Mouse (Mus musculus): ENCODE measurements around the gene 6030408B16Rik.

DNA sequence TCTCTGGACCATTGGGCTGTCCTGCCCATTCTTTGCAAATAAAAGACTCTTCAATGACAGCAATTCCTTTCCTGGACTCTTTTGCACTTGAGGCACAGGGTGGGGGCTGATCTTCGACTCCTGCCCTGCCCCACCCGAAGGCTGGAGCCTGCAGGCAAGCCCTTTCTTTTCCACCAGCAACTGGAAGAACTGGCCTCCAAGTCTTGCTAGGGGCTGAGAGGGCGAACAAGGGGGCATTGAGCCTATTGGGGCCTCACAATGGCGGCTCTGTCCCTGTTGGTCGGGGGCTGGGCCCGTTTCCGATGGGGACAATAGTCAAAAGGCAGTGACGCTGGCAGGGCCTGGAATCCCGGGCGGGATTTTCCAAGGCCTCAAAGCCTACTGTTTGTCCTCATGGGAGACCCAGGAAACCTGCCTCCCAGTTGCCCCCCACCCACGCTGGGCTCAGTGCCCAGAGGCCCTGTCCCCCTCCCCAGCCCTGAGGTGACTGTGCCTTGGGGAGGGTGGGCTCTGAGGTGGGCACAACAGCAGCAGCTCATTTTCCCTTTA lies 15.6 kb upstream of the 6030408B16Rik start:
- no peak for TF ChIP-seq CHD2 (IDR thresholded peaks at IDR 0.05; ENCODE audit: low read depth, low read length)
- no peak for TF ChIP-seq ZC3H11A (IDR thresholded peaks at IDR 0.05; ENCODE audit: borderline replicate concordance, low read depth, low read length)
- no peak for TF ChIP-seq MAFK (IDR thresholded peaks at IDR 0.05; ENCODE audit: insufficient read depth, low read depth, low read length)
- TF ChIP-seq HCFC1 (IDR thresholded peaks at IDR 0.05; ENCODE audit: borderline replicate concordance, insufficient read depth, low read length), result no peak

Measured in ES-E14 (cell line).